Mouse (Mus musculus): ENCODE results near the gene Znrf3. TPM values are rescaled to one million over a fixed set of nuclear protein-coding genes. Genes with fewer than 3 reads are reported as not detected.

Gene Znrf3
- polyA plus RNA-seq, 1 experiment, result 0.30 TPM

GRCm38 (mm10) chr11:5251112-5251511 is 193.5 kb downstream of the Znrf3 start:
- Histone ChIP-seq H3K4me1 (peaks cover 10% of the 10 kb centered on the region), H3K4me3 (replicated peaks) (no peak overlapping the region), H3K36me3 (replicated peaks; ENCODE audit: low read length) (no peaks in the 10 kb centered on the region), H3K27me3 (replicated peaks) (peaks cover 2% of the 10 kb centered on the region), H3K9me3 (no peaks in the 10 kb centered on the region)
- TF ChIP-seq GATA1 (IDR thresholded peaks at IDR 0.05; ENCODE audit: borderline replicate concordance, low read length) (no peak), FLI1 (IDR thresholded peaks at IDR 0.05; ENCODE audit: low read length) (no peak)

- TF ChIP-seq FLI1 (IDR thresholded peaks at IDR 0.05; ENCODE audit: low read length) (no peak), GATA1 (IDR thresholded peaks at IDR 0.05; ENCODE audit: borderline replicate concordance, low read length) (no peak)
- Histone ChIP-seq H3K4me3 (replicated peaks) (no peak overlapping the region), H3K36me3 (replicated peaks; ENCODE audit: low read length) (no peaks in the 10 kb centered on the region), H3K27me3 (replicated peaks) (peaks cover 2% of the 10 kb centered on the region), H3K9me3 (no peaks in the 10 kb centered on the region), H3K4me1 (peaks cover 34% of the 10 kb centered on the region)
These were observed 196.4 kb downstream of the Znrf3 start for GRCm38 (mm10) chr11:5248200-5248599.

- H3K27me3 ChIP-seq (replicated peaks), result no peaks in the 10 kb centered on the region
- no peak overlapping the region for H3K4me3 ChIP-seq (replicated peaks)
- peaks cover 36% of the 10 kb centered on the region for H3K4me1 ChIP-seq
- no peaks in the 10 kb centered on the region for H3K9me3 ChIP-seq
- no peaks in the 10 kb centered on the region for H3K36me3 ChIP-seq (replicated peaks; ENCODE audit: low read length)
- TF ChIP-seq GATA1 (IDR thresholded peaks at IDR 0.05; ENCODE audit: borderline replicate concordance, low read length), result no peak
- no peak for TF ChIP-seq FLI1 (IDR thresholded peaks at IDR 0.05; ENCODE audit: low read length)
These were observed 199.2 kb downstream of the Znrf3 start for GRCm38 (mm10) chr11:5245431-5245830.

- TF ChIP-seq GATA1 (IDR thresholded peaks at IDR 0.05; ENCODE audit: borderline replicate concordance, low read length), result no peak
- no peak for TF ChIP-seq FLI1 (IDR thresholded peaks at IDR 0.05; ENCODE audit: low read length)
- H3K27me3 ChIP-seq (replicated peaks), result no peaks in the 10 kb centered on the region
- no peaks in the 10 kb centered on the region for H3K9me3 ChIP-seq
- H3K4me1 ChIP-seq, result peaks cover 43% of the 10 kb centered on the region
- H3K4me3 ChIP-seq (replicated peaks), result no peak overlapping the region
- H3K36me3 ChIP-seq (replicated peaks; ENCODE audit: low read length), result no peaks in the 10 kb centered on the region
These were observed 199.9 kb downstream of the Znrf3 start for GRCm38 (mm10) chr11:5244749-5245130.

GRCm38 (mm10) chr11:5243812-5244748 is 200.6 kb downstream of the Znrf3 start:
- H3K27me3 ChIP-seq (replicated peaks), result no peaks in the 10 kb centered on the region
- H3K36me3 ChIP-seq (replicated peaks; ENCODE audit: low read length), result no peaks in the 10 kb centered on the region
- TF ChIP-seq GATA1 (IDR thresholded peaks at IDR 0.05; ENCODE audit: borderline replicate concordance, low read length) (no peak), FLI1 (IDR thresholded peaks at IDR 0.05; ENCODE audit: low read length) (no peak)
- H3K4me3 ChIP-seq (replicated peaks), result no peak overlapping the region
- H3K4me1 ChIP-seq, result peaks cover 49% of the 10 kb centered on the region
- H3K9me3 ChIP-seq, result no peaks in the 10 kb centered on the region

- TF ChIP-seq GATA1 (IDR thresholded peaks at IDR 0.05; ENCODE audit: borderline replicate concordance, low read length) (no peak), FLI1 (IDR thresholded peaks at IDR 0.05; ENCODE audit: low read length) (no peak)
- H3K4me3 ChIP-seq (replicated peaks), result no peak overlapping the region
- H3K27me3 ChIP-seq (replicated peaks), result no peaks in the 10 kb centered on the region
- H3K9me3 ChIP-seq, result no peaks in the 10 kb centered on the region
- H3K36me3 ChIP-seq (replicated peaks; ENCODE audit: low read length), result peaks cover 2% of the 10 kb centered on the region
- peaks cover 43% of the 10 kb centered on the region for H3K4me1 ChIP-seq
These were observed 201.4 kb downstream of the Znrf3 start for GRCm38 (mm10) chr11:5243208-5243607.

GRCm38 (mm10) chr11:5242158-5242557 is 202.5 kb downstream of the Znrf3 start:
- Histone ChIP-seq H3K9me3 (no peaks in the 10 kb centered on the region), H3K27me3 (replicated peaks) (no peaks in the 10 kb centered on the region), H3K36me3 (replicated peaks; ENCODE audit: low read length) (peaks cover 6% of the 10 kb centered on the region), H3K4me3 (replicated peaks) (no peak overlapping the region), H3K4me1 (peaks cover 43% of the 10 kb centered on the region)
- TF ChIP-seq GATA1 (IDR thresholded peaks at IDR 0.05; ENCODE audit: borderline replicate concordance, low read length) (no peak), FLI1 (IDR thresholded peaks at IDR 0.05; ENCODE audit: low read length) (no peak)

- Histone ChIP-seq H3K36me3 (replicated peaks; ENCODE audit: low read length) (peaks cover 6% of the 10 kb centered on the region), H3K9me3 (no peaks in the 10 kb centered on the region), H3K4me3 (replicated peaks) (no peak overlapping the region), H3K27me3 (replicated peaks) (peaks cover 2% of the 10 kb centered on the region), H3K4me1 (peaks cover 40% of the 10 kb centered on the region)
- TF ChIP-seq GATA1 (IDR thresholded peaks at IDR 0.05; ENCODE audit: borderline replicate concordance, low read length) (no peak), FLI1 (IDR thresholded peaks at IDR 0.05; ENCODE audit: low read length) (no peak)
These were observed 204.6 kb downstream of the Znrf3 start for GRCm38 (mm10) chr11:5239706-5240690.

Other genes with a start within 250 kb of the Znrf3 start
- 3.7 and 7.2 TPM in 2 replicates for gene Kremen1, start 183.3 kb downstream of the Znrf3 start, polyA plus RNA-seq (2012; ENCODE audit: insufficient read depth, low replicate concordance)
- 49.2 and 62.7 TPM in 2 replicates for gene Xbp1, start 75.8 kb upstream of the Znrf3 start, polyA plus RNA-seq (2012; ENCODE audit: insufficient read depth, low replicate concordance)
- 1.2 TPM in 1 of 2 replicates, not detected in the other for gene Ccdc117, start 97.3 kb upstream of the Znrf3 start, polyA plus RNA-seq (2012; ENCODE audit: insufficient read depth, low replicate concordance)
- 0.19 TPM in 1 of 2 replicates, not detected in the other for gene Ankrd36, start 124.8 kb upstream of the Znrf3 start, polyA plus RNA-seq (2012; ENCODE audit: insufficient read depth, low replicate concordance)

All from megakaryocyte, embryonic 14.5 days (primary cell).